ENCODE assay signal across 7 mouse cellular contexts in genomic region chr4:24720834-24721233, GRCm38 (mm10).
A peak's percentile ranks its signal among the peaks of the same experiment; 100 is the strongest.
DNase-seq lines count a peak whose midpoint lies in the region; ATAC-seq and TF ChIP-seq lines count a peak whose summit lies in the region.

No protein-coding gene starts in this region.

- in situ Hi-C loops in CH12.LX (cut with MboI; ENCODE audit: low pct_ligation_motif_present, low pct_unique_long_range_greater_than_20kb, low sequenced_read_pairs), result no loop called here

- no peak overlapping the region for H3K4me3 ChIP-seq in CH12.LX (replicated peaks in 1 of 3; ENCODE audit: low read depth in 2 of 3, low read length in 2 of 3, poor library complexity in 1 of 3)
- H3K4me3 ChIP-seq in stomach, postnatal 0 days (ENCODE audit: low read depth, low read length), result no peak overlapping the region

- no peak overlapping the region for H3K4me2 ChIP-seq in CH12.LX (ENCODE audit: insufficient read depth, low read depth, poor library complexity, severe bottlenecking)
- H3K4me2 ChIP-seq in stomach, postnatal 0 days (replicated peaks; ENCODE audit: low read depth), result no peak overlapping the region

- H3K79me2 ChIP-seq in CH12.LX (replicated peaks; ENCODE audit: control insufficient read depth, extremely low read depth, insufficient read depth, poor library complexity, severe bottlenecking), result no peaks in the 10 kb centered on the region

- H3K9me3 ChIP-seq in CH12.LX (replicated peaks; ENCODE audit: low read length), result no peaks in the 10 kb centered on the region
- H3K9me3 ChIP-seq in stomach, postnatal 0 days (ENCODE audit: control insufficient read depth, low read length), result no peaks in the 10 kb centered on the region

- peak; percentile 23 to 86; a peak in 3 of 4 replicates for TF ChIP-seq CTCF in CH12.LX (conservative IDR thresholded peaks at IDR 0.05 in 1 of 2, IDR thresholded peaks at IDR 0.05 in 1 of 2; ENCODE audit: low read depth in 2 of 2, low read length in 2 of 2)
- TF ChIP-seq CTCF in stomach, postnatal 0 days (IDR thresholded peaks at IDR 0.05; ENCODE audit: low read depth), result peak; percentile 86

- dilution Hi-C loops in CH12.LX (cut with MboI; ENCODE audit: extremely low pct_ligation_motif_present, extremely low pct_unique_long_range_greater_than_20kb, low sequenced_read_pairs), result no loop called here

- TF ChIP-seq RAD21 in CH12.LX (IDR thresholded peaks at IDR 0.05; ENCODE audit: low read depth, low read length), result peak; percentile 91

- 22% methylated on average over 3 of the region's 3 CpGs for WGBS in large intestine, adult 2 months
- 23% methylated on average over 3 of the region's 3 CpGs for WGBS in stomach, postnatal 0 days

- no peak for TF ChIP-seq EP300 in CH12.LX (IDR thresholded peaks at IDR 0.05; ENCODE audit: low read length)
- TF ChIP-seq EP300 in stomach, postnatal 0 days (optimal IDR thresholded peaks at IDR 0.05), result no peak

- no peaks in the 10 kb centered on the region for H3K4me1 ChIP-seq in CH12.LX (ENCODE audit: control insufficient read depth in 1 of 2, insufficient read depth in 2 of 2)
- H3K4me1 ChIP-seq in stomach, postnatal 0 days (replicated peaks; ENCODE audit: control insufficient read depth, insufficient read depth), result no peaks in the 10 kb centered on the region

- H3K9ac ChIP-seq in CH12.LX (ENCODE audit: insufficient read depth, low read depth), result no peak overlapping the region
- H3K9ac ChIP-seq in stomach, postnatal 0 days (ENCODE audit: low read length), result no peak overlapping the region

- no peaks in the 10 kb centered on the region for H3K36me3 ChIP-seq in CH12.LX (replicated peaks in 1 of 2; ENCODE audit: control insufficient read depth in 1 of 2, insufficient read depth in 1 of 2, low read length in 1 of 2)
- no peaks in the 10 kb centered on the region for H3K36me3 ChIP-seq in stomach, postnatal 0 days (ENCODE audit: control insufficient read depth, insufficient read depth, low read length)

- TF ChIP-seq POLR2A in CH12.LX (IDR thresholded peaks at IDR 0.05; ENCODE audit: low read depth, low read length), result no peak

- ATAC-seq in hematopoietic stem cell, adult 5-6 weeks (replicated peaks in 1 of 2; ENCODE audit: insufficient read depth in 1 of 2, low FRiP score in 2 of 2, low TSS enrichment in 1 of 2, low read depth in 1 of 2, poor library complexity in 2 of 2, severe bottlenecking in 2 of 2), result peak; percentile 46 to 66
- ATAC-seq in stomach, postnatal 0 days (ENCODE audit: low FRiP score, low TSS enrichment), result no peak

- no peak overlapping the region for H3K27ac ChIP-seq in CH12.LX (ENCODE audit: insufficient read depth, low read depth)
- H3K27ac ChIP-seq in stomach, postnatal 0 days (replicated peaks), result no peak overlapping the region

- no peaks in the 10 kb centered on the region for H3K27me3 ChIP-seq in CH12.LX (replicated peaks)
- no peaks in the 10 kb centered on the region for H3K27me3 ChIP-seq in stomach, postnatal 0 days (ENCODE audit: control insufficient read depth, insufficient read depth, low read length)

- DNase-seq in CH12.LX (ENCODE audit: extremely low read depth), result peak; percentile 52
- DNase-seq in Muller cell, postnatal 12 days (ENCODE audit: inconsistent ontology term), result peak; percentile 21
- peak; percentile 44 to 76 for DNase-seq in cerebellum, postnatal 25 days
- DNase-seq in large intestine, adult 2 months (ENCODE audit: low read depth, low spot score), result peak; percentile 3
- peak; percentile 63 for DNase-seq in lung, postnatal 14 days
- DNase-seq in stomach, postnatal 0 days (ENCODE audit: low spot score), result peak; percentile 30

TF ChIP-seq in CH12.LX, 34 proteins besides CTCF, POLR2A, EP300 and RAD21:
- TF ChIP-seq ZC3H11A (IDR thresholded peaks at IDR 0.05; ENCODE audit: low read depth, low read length), result peak; percentile 85
- peak; percentile 96 for TF ChIP-seq SMC3 (IDR thresholded peaks at IDR 0.05; ENCODE audit: low read depth, low read length)
- peak; percentile 13; the same call in 1 of the 2 replicates for TF ChIP-seq JUND (conservative IDR thresholded peaks at IDR 0.05; ENCODE audit: low read depth, low read length)
- TF ChIP-seq MYC (IDR thresholded peaks at IDR 0.05; ENCODE audit: low read depth, low read length), result no peak
- TF ChIP-seq MAZ (IDR thresholded peaks at IDR 0.05; ENCODE audit: low read depth, low read length), result no peak

Comparison
In these comparisons a context has a peak if more than half of its experiments do, and no peak if none do; other contexts are left out.
1. DNase-seq: peak in every context shown above with its lines; median percentile 63 in lung, postnatal 14 days; 60 in cerebellum, postnatal 25 days; 52 in CH12.LX; 30 in stomach, postnatal 0 days; 21 in Muller cell, postnatal 12 days; 3 in large intestine, adult 2 months.